Mouse (Mus musculus) embryonic stem cell, embryonic (primary cell): Measurements from ENCODE around the gene Thap2.

ENCODE experiments used
- CTCF ChIA-PET, 4 experiments: fragments of 300-600 bp in 2 of 4; fragments of 350-600 bp in 2 of 4; sonication (Branson Sonifier 250); formaldehyde crosslinking; loops; one replicate each; lab custom pipeline; 2022; ENCODE audit warnings: inconsistent platforms in 2 of 4; lab: Charles Lee
- POLR2A ChIA-PET, 4 experiments: fragments of 300-600 bp in 2 of 4; fragments of 350-600 bp in 2 of 4; sonication (Branson Sonifier 250); formaldehyde crosslinking; loops; one replicate each; lab custom pipeline; 2022; ENCODE audit warnings: antibody characterized with exemption in 4 of 4, inconsistent platforms in 1 of 4; lab: Charles Lee

Gene Thap2

DNA sequence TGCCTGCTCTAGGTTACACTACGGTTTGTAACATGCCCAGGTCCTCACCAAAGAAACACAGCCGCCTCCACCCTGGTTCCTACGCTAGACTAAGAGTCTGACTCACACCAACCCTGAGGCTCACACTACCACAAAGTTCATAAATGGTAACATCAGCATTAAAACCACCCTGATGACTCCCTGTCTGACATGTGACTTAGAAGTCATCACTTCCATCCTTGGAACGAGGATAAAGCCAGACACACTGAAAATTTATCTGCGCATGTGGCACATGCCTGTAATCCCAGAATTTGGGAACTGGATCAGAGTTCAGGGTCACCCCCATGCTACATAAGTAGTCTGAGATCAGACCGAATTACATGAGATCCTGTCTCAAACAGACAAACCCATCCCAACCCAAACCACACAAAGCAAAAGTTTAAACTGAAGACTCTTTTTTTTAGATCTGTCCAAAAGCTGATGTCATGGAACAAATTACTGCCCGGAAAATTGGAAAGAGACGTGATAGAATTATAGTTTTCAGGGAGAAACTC, 51.8 kb downstream of the Thap2 start:
- CTCF ChIA-PET = interaction anchor here in 2 of 4 experiments (0.5 to 1.2 kb wide), 2 partner anchors 9 to 156 kb away, joined by 3 read pairs; no protein-coding TSS in a partner anchor
- POLR2A ChIA-PET = interaction anchor here in 2 of 4 experiments (0.5 to 1.4 kb wide), 2 partner anchors 13 to 16 kb away, joined by 3 to 4 read pairs; no protein-coding TSS in a partner anchor

- ChIA-PET POLR2A (no interaction called here), CTCF (interaction anchor here in 1 of 4 experiments (0.6 kb wide), 1 partner anchor 289 kb away, joined by 3 read pairs; no protein-coding TSS in a partner anchor)
Observed at GRCm38 (mm10) chr10:115329010-115329530, 55.2 kb downstream of the Thap2 start.

DNA sequence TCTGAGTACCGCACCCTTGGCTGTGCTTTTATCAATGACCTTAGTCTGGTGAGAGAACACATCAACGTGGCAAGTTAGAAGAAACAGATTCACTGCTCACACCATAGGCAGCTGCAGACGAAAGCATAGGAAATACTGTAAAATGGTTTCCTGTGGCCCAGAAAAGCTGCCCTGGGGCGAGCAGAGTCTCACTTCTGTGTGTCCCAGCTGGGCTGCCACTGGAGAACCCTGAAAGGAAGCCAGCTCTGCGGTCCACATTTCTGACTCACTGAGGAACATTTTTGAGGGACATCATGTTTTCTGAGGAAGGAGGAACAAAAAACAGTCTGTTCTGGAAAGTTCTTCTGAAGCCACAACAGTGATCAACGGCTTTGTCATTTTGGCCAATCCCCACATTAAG, 55.7 kb downstream of the Thap2 start:
- ChIA-PET POLR2A (interaction anchor here in 2 of 4 experiments (0.9 to 1.4 kb wide), 3 partner anchors 34 to 60 kb away, joined by 3 to 5 read pairs (median 4); partner anchors contain the start of genes Thap2 (in 1 of the 2) and Tmem19 (in 1 of the 2)), CTCF (interaction anchor here in 1 of 4 experiments (0.6 kb wide), 1 partner anchor 290 kb away, joined by 3 read pairs; no protein-coding TSS in a partner anchor)

- ChIA-PET POLR2A (interaction anchor here in 2 of 4 experiments (0.6 to 1.3 kb wide), 8 partner anchors 10 to 650 kb away, joined by 3 to 7 read pairs (median 3); partner anchors contain the start of gene Thap2 (in 1 of the 2)), CTCF (interaction anchor here (0.5 to 1.4 kb wide), 28 partner anchors 10 to 885 kb away, joined by 3 to 13 read pairs (median 4); partner anchors contain the start of genes Tmem19 (in 1 of the 4) and Tph2 (in 1 of the 4))
Observed at GRCm38 (mm10) chr10:115323295-115323694, 60.9 kb downstream of the Thap2 start.

DNA sequence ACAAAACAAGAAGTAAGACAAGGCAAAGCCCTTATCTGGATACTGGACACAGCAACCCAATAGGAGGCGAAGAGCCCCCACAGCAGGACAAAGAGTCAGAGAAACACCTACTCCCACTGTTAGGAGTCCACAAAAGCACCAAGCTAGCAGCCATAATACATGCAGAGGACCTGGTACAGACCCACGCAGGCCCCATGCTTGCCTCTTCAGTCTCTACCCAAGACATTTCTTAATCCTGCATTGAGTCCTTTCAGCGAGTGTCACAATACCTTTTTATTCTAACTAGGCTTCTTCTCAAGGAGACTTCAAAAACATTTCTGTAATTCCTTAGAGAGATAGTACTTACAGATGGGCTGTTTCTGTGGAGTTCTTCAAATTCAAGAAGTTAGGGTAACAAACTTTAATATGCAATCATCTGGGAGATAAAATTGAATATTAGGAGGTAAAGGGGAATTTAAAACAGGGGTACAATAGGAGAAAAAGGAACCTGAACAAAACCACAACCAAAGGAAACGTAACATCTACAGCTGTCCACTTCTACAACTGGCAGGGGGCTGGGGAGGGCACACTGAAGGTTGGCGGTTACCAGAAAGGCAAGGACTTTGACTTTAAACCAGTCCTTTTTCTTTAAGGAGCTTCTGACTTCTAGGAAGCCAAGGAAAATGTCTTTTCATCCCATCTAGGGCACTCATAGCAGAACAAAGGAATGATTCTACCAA, 62.8 kb downstream of the Thap2 start:
- CTCF ChIA-PET = no interaction called here
- POLR2A ChIA-PET = interaction anchor here in 2 of 4 experiments (1.0 to 1.2 kb wide), 4 partner anchors 12 to 63 kb away, joined by 3 to 4 read pairs (median 4); partner anchors contain the start of genes Thap2 (in 2 of the 2) and Zfc3h1 (in 1 of the 2)
